Mouse (Mus musculus) gastrocnemius, postnatal 10 days (tissue): ENCODE data around the gene Bivm. TPM values are rescaled to one million over a fixed set of nuclear protein-coding genes. Genes with fewer than 3 reads are reported as not detected.

ENCODE experiments used
- DNase-seq: peaks from one replicate; pipeline ENCODE4 v3.0.0; 2021; ENCODE audit warnings: mixed read lengths
- total RNA-seq, 2 experiments: library from RNA; stranded (reverse); gene quantifications; 2 replicates each; pipeline ENCODE4 v1.2.3; 2021

Bivm gene
- total RNA-seq, 2 experiments from 2014 or later = 8.1 to 8.8 TPM

DNA sequence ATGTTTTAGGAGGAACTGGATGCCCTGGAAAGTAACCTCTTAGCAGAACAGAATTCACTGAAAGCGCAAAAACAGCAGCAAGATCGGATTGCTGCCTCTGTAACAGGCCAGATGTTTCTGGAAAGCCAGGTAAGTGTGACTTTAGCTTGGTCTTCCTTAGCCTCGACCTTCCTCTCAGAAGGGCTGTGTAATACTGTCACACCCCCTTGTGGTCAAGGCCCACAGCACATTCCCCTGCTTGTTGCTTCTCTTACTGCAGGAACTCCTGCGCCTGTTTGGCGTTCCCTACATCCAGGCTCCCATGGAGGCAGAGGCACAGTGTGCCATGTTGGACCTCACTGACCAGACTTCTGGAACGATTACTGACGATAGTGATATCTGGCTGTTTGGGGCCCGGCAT, 55.1 kb downstream of the Bivm start:
- no peak for DNase-seq

DNA sequence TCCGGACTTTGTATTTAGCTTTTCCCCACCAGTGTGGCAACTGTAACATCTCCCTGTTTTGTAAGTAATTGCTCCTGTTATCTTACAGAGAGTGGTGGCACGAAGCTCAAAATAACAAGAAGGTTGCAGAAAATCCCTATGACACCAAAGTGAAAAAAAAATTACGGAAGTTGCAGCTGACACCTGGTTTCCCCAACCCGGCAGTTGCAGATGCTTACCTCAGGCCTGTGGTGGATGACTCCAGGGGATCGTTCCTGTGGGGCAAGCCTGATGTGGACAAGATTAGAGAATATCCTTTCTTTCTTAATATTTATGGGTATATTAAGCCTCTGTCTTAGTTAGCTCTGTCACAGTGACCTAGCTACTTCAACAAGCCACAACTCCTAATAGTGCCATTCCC, 59.3 kb downstream of the Bivm start:
- DNase-seq = no peak

DNA sequence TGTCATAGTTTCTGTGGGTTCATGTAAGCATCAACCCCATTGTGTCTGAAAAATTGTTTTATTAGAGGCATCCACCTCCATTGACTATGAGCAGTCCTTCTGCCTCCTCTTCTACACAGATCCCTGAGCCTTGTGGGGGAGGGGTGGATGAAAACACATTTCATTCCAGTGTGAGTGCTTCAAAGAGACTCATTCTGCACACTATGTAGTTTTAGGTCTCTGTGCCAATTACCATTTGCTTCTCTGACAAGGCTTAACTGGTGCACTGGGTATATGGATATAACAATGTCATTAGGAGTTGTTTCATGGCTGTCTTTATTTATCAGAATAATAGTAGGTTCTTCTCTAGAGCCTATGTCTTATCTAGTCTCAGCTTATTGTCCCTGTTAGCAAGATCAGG, 67.6 kb downstream of the Bivm start:
- no peak for DNase-seq

Other genes starting within 250 kb of the Bivm start
- gene Tpp2, start 185.3 kb upstream of the Bivm start, total RNA-seq = 10 to 100 TPM; 39.2 to 41.8 TPM
- 100 to 1,000 TPM in 1 of 2 experiments, 10 to 100 TPM in 1; 89.0 to 108 TPM for gene Mettl21c, start 98.9 kb upstream of the Bivm start, total RNA-seq
- not detected for gene Gm8251, start 57.0 kb upstream of the Bivm start, total RNA-seq
- gene Tex30, start 16.5 kb upstream of the Bivm start, total RNA-seq = 1 to 10 TPM; 5.5 to 6.8 TPM
- gene Kdelc1, start 149 bp upstream of the Bivm start, total RNA-seq = 10 to 100 TPM; 12.3 to 14.3 TPM
- 10 to 100 TPM; 10.7 to 12.6 TPM for gene Ercc5, start 28.8 kb downstream of the Bivm start, total RNA-seq
- 1 to 10 TPM in 1 of 2 experiments, under 1 TPM in 1; 0.45 to 1.6 TPM for gene Mettl21e, start 100.0 kb downstream of the Bivm start, total RNA-seq